Mouse (Mus musculus): ENCODE data around the gene Ipcef1.

Gene Ipcef1

DNA sequence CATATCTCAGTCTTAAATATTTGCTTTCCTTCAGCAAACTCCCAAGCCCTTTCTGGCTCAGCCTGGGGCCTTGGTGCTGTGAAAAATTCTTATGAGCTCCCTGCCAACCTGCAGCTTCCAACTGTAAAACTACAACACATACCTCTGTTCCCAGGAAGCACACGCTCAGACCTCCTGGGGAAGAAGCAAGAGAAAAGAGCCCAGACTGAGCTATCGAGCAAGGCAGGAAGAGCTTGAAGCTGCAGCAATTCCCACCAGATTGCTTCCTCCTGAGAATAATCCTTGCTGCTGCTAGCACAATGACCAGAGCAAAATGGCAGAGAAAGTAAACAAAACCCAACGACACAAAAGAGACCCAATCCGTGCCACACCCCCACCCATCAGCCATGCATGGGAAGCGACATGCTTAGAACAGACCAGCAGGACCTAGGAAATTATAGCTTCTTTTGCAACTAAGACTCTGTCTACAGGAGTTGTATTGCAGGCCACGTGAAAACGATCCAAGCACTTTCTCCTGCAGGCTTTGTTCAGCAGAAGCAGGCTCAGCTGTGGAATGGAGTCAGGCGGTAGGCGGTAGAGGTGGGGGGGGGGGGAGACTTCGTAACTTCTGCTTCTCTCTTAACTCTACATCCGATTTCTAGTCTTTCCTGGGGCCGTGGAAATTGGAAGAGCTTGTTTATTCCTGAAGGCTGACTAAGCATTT, at the start of gene Ipcef1:
TSS of gene Ipcef1 (minus strand) at position 164 of the 703 bp plus-strand sequence.
- DNase-seq (ENCODE audit: low spot score): no peak

DNA sequence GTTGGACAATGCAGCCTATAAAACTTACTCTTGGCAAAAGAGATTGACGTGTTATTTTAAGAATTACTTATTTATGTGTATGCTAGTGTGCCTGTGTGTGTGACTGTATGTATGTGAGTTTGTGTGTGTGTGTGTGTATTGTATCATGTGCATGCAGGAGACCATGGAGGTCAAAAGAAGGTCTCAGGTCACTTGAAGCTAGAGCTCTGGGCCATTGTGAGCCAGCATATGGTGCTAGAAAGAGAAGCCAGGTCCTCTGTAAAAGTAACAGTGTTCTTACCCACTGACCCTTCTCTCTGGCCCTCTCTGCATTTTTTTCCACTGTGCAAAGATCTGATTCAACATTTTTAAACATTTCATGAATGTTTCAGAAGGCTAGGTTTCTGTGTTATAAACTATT, 25.7 kb upstream of the Ipcef1 start:
- DNase-seq (ENCODE audit: low spot score): no peak

DNA sequence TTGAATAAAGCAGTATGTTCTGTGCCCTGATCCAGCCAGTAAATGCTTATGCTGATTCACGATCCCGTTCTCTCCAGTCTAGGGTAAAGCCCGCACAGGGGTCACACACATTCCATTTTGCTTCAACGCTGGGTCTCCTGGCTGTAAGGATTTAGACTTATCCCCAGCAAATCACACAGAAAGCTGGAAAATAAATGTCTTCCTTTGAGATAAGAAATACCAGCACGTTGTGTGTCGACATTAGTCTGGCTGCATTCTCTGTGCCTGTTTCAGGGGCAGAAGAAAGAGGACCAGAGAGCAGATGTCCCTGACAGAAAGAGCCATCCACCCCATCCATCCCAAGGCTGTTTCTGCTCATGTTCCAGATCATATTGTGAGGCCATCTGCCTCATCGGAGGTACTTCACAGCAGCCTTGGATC, 25.1 kb upstream of the Ipcef1 start:
- no peak for DNase-seq (ENCODE audit: low spot score)

- no peak for DNase-seq (ENCODE audit: low spot score)
These were observed 24.5 kb upstream of the Ipcef1 start for GRCm38 (mm10) chr10:7076662-7077211.

GRCm38 (mm10) chr10:7076201-7076600, 23.9 kb upstream of the Ipcef1 start:
- DNase-seq (ENCODE audit: low spot score): peak; percentile 70

DNA sequence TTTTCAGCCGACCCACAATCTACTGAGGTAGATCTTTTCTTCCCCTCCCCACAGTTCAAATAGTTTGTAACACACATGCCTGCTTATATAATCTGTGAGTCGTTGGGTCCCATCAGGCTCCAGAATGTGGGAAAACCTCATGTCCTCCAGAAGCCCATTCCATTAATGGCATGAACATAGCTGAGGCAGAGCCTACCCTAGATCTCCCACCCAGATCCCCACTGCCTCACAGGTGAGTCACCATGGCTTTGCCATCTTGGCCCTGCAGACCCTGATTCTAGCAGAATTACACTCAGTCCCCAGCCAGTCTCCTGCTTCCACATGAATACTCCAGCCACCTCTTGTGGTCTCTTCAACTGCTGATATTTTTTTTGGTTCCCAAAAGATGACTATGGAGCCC, 23.4 kb upstream of the Ipcef1 start:
- no peak for DNase-seq (ENCODE audit: low spot score)

- no peak for DNase-seq (ENCODE audit: low spot score)
These were observed 22.0 kb upstream of the Ipcef1 start for GRCm38 (mm10) chr10:7074231-7074630.

DNA sequence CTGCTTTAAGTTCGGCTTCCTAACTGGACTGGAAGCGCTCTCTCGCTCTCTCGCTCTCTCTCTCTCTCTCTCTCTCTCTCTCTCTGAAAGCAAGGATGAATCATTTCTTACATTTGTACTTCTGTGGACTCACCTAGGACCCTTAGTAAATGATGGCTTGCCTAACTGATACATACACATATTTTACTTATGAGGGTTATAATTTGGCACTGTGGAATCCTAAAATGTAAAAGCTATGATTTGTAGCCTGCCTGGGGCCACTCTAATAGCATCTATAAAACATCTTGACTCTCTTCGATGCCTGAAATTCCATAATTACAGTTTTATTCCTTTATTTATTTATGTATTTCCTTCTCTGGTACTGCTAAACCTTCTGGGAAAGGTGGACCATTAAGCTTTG, 18.6 kb upstream of the Ipcef1 start:
- DNase-seq (ENCODE audit: low spot score): no peak

DNA sequence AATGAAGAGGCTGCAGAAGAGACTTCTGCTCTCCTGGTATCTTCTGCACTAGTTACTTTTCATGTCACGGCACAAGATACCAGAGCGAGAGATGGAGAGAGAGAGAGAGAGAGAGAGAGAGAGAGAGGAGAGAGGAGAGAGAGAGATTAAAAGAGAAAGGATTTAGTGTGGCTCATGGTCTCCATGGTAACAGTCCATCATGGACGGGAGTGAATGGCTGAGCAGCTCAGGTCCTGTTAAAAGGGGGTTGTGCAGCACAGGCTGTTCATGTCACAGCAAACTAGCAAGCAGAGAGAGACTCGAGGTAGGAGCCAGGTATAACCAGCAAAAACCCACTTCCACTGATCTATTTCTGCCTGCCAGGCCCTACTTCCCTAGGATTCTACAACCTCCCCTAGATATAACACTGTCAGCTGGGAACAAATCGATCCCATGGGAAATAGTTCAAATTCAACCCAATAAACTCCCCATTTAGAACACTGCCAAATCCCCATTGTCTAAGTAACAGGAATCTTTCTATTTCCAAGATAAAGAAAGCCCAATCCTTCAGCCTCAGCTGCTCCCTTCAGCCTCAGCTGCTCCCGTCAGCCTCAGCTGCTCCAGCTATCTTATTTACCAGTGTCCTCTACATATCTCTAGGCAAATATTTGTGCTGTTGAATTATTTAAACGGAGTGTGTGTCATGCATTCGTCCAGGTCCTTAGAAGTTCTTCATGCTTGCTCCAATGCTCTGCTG, 18.0 kb upstream of the Ipcef1 start:
- no peak for DNase-seq (ENCODE audit: low spot score)

DNA sequence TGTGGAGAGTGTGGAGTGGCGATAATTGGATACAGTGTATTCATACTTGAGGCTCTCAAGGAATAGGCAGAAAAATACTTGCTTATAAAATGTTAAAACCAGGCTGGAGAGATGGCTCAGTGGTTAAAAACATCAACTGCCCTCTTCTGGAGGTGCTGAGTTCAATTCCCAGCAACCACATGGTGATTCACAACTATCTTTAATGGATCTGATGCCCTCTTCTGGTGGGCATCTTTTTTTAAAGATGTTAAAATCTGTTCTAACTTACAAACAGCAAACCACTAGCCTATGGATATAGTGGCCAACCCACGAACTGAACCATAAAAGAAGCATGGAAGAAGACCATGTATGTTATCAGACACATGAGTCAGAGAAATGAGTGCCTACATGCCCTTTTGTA, 16.8 kb upstream of the Ipcef1 start:
- DNase-seq (ENCODE audit: low spot score): no peak

- no peak for DNase-seq (ENCODE audit: low spot score)
These were observed 16.3 kb upstream of the Ipcef1 start for GRCm38 (mm10) chr10:7068608-7069007.

- DNase-seq (ENCODE audit: low spot score): no peak
These were observed 11.6 kb upstream of the Ipcef1 start for GRCm38 (mm10) chr10:7063752-7064457.

DNA sequence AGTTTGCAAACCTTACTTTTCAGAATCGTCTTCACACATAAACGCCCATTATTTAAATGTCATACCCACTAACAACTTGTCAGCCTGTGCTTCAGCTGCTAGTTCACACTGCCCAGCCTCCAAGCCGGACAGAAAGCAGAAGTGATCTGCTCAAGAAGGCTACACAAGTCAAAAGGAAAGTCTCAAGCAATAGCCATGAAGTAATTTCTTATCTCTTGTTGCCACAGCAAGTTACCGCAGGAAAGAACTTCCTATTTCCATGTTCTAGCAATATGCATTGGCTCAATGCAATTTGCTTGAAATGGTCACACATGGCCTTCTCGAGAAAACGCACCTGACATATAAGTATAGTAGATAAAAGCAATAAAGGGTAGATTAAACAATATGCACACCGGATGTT, 10.7 kb upstream of the Ipcef1 start:
- no peak for DNase-seq (ENCODE audit: low spot score)

DNA sequence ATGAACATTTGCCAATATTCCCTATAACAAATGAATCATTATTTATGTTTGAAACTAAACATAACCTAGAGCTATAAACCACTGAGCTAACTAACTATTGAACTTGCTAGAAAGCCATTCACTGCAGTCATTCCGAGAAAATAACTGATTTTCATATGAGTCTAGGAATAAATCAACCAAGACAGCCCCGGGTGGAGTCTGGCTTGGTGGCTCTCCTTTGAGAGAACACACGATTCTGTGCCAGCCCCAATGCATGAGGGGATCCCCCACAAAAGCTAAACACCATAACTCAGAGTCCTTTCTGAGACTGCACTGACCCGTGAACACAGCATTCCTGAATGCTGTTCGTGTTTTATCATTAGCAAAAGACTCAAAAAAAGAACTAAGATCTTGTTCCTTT, 8.0 kb upstream of the Ipcef1 start:
- no peak for DNase-seq (ENCODE audit: low spot score)

GRCm38 (mm10) chr10:7057546-7057945, 5.3 kb upstream of the Ipcef1 start:
- no peak for DNase-seq (ENCODE audit: low spot score)

- no peak for DNase-seq (ENCODE audit: low spot score)
These were observed 2.4 kb upstream of the Ipcef1 start for GRCm38 (mm10) chr10:7054560-7055205.

DNA sequence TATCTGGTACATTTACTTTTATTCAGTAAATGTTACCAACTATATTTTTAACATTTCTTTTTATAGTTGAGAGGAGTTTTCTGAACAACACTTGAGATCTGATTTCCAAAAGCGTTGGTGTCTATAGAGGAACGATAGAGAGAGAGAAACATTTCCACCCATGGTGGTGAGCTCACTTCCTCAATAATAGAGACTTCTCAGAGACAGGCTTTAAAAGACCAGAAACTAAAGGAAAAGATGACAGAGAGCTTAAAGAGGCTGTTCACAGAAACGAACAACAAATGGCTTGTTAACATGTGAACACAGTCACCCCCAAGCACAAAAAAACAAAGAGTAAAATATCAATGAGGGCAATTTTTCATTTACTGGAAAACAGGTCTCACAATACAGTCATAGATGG, 2.4 kb downstream of the Ipcef1 start:
- DNase-seq (ENCODE audit: low spot score): no peak

DNA sequence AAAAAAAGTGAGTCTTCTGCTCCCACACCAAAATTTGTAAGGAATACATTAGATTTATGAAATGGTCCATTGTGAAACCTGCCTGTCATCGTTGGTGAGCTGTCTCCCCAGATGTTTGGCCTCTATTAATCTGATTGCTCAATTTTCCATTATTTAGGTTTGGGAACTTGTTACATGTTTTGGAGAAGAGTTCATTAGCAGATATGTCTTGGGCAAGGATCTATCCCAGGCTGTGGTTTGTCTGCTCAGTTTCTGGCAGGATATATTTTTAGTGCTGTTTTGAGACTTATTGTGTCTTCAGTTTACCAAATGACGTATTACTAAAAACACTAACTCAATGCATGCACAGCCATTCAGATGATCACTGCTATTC, 4.4 kb downstream of the Ipcef1 start:
- DNase-seq (ENCODE audit: low spot score): no peak

DNA sequence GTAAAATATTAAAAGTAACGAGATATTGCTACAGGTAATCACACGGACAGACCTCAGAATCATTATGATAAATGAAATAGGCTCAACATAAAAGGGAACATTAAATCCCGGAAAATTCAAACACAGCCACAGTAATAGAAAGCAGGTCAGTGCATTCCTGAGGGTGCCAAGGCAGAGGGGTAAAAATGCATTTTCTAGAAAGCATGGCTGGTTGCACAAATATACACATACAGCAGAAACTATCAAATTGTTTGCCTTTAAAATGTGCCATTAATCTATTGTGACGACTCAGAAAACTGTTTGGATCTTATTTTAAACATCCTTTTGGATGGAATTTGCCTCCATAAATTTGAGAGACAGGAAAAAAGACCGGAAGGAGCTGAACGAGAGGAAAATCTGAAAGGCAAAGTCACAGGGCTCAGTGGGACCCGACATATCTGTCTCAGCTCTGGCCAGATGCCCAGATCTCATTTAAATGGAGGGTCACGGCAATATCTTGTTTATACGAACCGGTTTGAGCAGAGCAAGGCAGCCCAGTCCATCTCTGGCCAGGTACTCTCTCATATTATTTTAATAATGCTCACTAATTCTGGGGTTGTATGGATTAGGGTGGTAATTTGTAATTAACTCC, 4.9 kb downstream of the Ipcef1 start:
- DNase-seq (ENCODE audit: low spot score): no peak

- DNase-seq (ENCODE audit: low spot score): no peak
These were observed 8.4 kb downstream of the Ipcef1 start for GRCm38 (mm10) chr10:7043896-7044295.

GRCm38 (mm10) chr10:7041032-7041431, 11.2 kb downstream of the Ipcef1 start:
- DNase-seq (ENCODE audit: low spot score): no peak

GRCm38 (mm10) chr10:7037194-7037593, 15.1 kb downstream of the Ipcef1 start:
- no peak for DNase-seq (ENCODE audit: low spot score)

All from ovary, postnatal 36 days (tissue).